Mouse (Mus musculus): Measurements from ENCODE around the gene Bet1. TPM values are rescaled to one million over a fixed set of nuclear protein-coding genes. Genes with fewer than 3 reads are reported as not detected.

Gene Bet1
- polyA plus RNA-seq, 1 experiment, result 32.5 TPM

DNA sequence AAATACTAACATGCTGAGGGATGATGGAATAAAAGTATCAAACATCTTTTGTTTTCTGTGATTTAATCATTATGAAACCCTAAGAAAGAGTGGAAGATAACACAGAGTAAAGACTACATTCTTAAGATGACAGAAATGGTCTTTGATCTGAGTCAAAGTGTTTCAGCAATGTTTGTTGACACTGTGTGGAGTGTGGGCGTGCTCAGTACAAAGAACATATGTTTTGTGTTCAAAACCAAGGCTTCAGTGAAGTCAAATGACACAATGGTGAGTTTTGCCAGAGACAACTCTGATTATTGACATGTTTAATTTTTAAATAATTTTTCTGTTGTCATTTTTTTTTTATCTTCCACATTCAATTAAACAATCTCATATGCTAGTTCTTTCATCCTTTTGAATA is 33.9 kb downstream of the Bet1 start:
- H3K27ac ChIP-seq (ENCODE audit: control insufficient read depth, insufficient read depth, low read depth, low read length, poor library complexity), result no peak overlapping the region
- TF ChIP-seq POLR2A (IDR thresholded peaks at IDR 0.05; ENCODE audit: borderline replicate concordance, control insufficient read depth, low read depth, low read length) (no peak), CTCF (IDR thresholded peaks at IDR 0.05; ENCODE audit: control insufficient read depth, insufficient read depth, low read length) (no peak)
- no peak overlapping the region for H3K4me3 ChIP-seq (replicated peaks; ENCODE audit: control insufficient read depth, low read depth, low read length)
- no peaks in the 10 kb centered on the region for H3K4me1 ChIP-seq (ENCODE audit: control insufficient read depth, insufficient read depth, low read length)
- WGBS, result 67% methylated on average over 1 of the region's 1 CpGs

DNA sequence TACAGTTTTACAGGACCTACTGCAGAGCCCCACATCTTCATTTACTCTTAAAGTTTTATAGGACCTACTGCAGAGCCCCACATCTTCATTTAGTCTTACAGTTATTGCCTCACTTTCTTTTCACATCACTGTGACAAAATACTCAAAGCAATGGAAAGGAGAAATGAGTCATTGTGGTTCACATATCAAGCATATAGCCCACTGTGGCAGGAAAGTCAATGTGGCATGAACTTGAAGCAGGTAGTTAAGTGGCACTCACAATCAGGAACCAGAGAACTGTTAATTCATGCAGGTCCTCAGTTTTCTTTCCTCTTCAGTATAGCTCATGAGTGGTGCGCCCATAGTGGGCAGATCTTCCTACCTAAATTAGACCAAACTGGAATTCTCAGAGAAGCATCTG is 39.6 kb downstream of the Bet1 start:
- H3K4me3 ChIP-seq (replicated peaks; ENCODE audit: control insufficient read depth, low read depth, low read length), result no peak overlapping the region
- no peaks in the 10 kb centered on the region for H3K4me1 ChIP-seq (ENCODE audit: control insufficient read depth, insufficient read depth, low read length)
- TF ChIP-seq CTCF (IDR thresholded peaks at IDR 0.05; ENCODE audit: control insufficient read depth, insufficient read depth, low read length) (no peak), POLR2A (IDR thresholded peaks at IDR 0.05; ENCODE audit: borderline replicate concordance, control insufficient read depth, low read depth, low read length) (no peak)

DNA sequence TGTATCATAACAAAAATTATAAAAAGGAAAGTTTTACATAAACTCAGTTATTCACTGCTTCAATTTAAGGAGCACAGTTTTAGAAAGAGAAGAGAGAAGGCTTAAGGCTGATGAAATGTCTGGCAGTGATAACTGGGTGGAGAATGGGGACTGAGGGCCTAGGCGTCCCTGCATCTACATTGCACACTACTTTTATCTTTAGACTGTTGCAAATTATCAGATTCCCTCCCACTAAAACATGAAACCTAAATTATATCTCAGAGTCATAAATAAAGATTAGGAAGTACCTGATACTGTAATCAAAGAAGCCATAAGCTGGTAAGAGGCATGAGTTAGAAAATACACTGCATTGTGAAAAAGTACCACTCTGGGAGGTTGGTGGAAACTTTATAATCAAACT is 45.0 kb downstream of the Bet1 start:
- H3K27ac ChIP-seq (ENCODE audit: control insufficient read depth, insufficient read depth, low read depth, low read length, poor library complexity), result no peak overlapping the region
- no peak overlapping the region for H3K4me3 ChIP-seq (replicated peaks; ENCODE audit: control insufficient read depth, low read depth, low read length)
- no peaks in the 10 kb centered on the region for H3K4me1 ChIP-seq (ENCODE audit: control insufficient read depth, insufficient read depth, low read length)
- no peak for TF ChIP-seq POLR2A (IDR thresholded peaks at IDR 0.05; ENCODE audit: borderline replicate concordance, control insufficient read depth, low read depth, low read length)
- no peak for TF ChIP-seq CTCF (IDR thresholded peaks at IDR 0.05; ENCODE audit: control insufficient read depth, insufficient read depth, low read length)
- WGBS, result 63% methylated on average over 1 of the region's 1 CpGs

More for the DNA sequence above, 39.6 kb downstream of the Bet1 start:
- WGBS, result 68% methylated on average over 1 of the region's 1 CpGs
- no peak overlapping the region for H3K27ac ChIP-seq (ENCODE audit: control insufficient read depth, insufficient read depth, low read depth, low read length, poor library complexity)

DNA sequence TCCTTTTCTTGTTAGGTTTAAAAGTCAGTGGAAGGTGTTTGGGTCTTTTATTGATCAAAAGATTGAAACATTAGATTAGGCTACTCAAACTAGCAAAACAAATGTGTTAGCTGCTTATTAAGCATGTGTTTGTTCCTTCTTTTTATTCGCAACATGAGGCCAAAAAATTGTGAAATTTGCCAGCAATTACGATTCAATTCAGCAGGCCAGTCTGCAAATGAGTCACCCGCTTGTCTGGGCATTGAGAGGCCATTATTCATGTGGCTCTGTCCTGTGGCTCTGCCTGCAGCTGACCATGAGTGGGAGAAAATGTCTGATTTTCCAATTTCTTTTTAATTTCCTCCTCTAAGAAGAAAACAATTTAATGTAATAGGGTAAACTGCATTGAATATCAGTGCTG is 55.8 kb downstream of the Bet1 start:
- no peak overlapping the region for H3K27ac ChIP-seq (ENCODE audit: control insufficient read depth, insufficient read depth, low read depth, low read length, poor library complexity)

More for the DNA sequence above, 55.8 kb downstream of the Bet1 start:
- 49% methylated on average over 3 of the region's 3 CpGs for WGBS
- TF ChIP-seq POLR2A (IDR thresholded peaks at IDR 0.05; ENCODE audit: borderline replicate concordance, control insufficient read depth, low read depth, low read length) (no peak), CTCF (IDR thresholded peaks at IDR 0.05; ENCODE audit: control insufficient read depth, insufficient read depth, low read length) (no peak)
- Histone ChIP-seq H3K4me1 (ENCODE audit: control insufficient read depth, insufficient read depth, low read length) (no peaks in the 10 kb centered on the region), H3K4me3 (replicated peaks; ENCODE audit: control insufficient read depth, low read depth, low read length) (no peak overlapping the region)

Other genes starting within 250 kb of the Bet1 start
- 2.4 TPM in 1 of 2 replicates, not detected in the other for gene Tfpi2, start 98.1 kb downstream of the Bet1 start, polyA plus RNA-seq (2011; ENCODE audit: insufficient read depth, insufficient read length, low replicate concordance, missing spikeins)
- gene Gngt1, start 93.2 kb downstream of the Bet1 start, polyA plus RNA-seq (2011; ENCODE audit: insufficient read depth, insufficient read length, low replicate concordance, missing spikeins), result not detected in 2 replicates
- gene Gng11, start 83.1 kb downstream of the Bet1 start, polyA plus RNA-seq (2011; ENCODE audit: insufficient read depth, insufficient read length, low replicate concordance, missing spikeins), result 48.0 and 71.3 TPM in 2 replicates

Measured in bone marrow, adult 2 months (tissue).